Mouse (Mus musculus) ZHBTc4 (cell line): ENCODE data around the gene Zcchc4.

ENCODE experiments used
- DNase-seq: peaks from one replicate; pipeline ENCODE4 v3.0.0-alpha.2; 2011; ENCODE audit warnings: low read depth, low spot score

The Zcchc4 gene

GRCm38 (mm10) chr5:52794109-52794508, 18.9 kb downstream of the Zcchc4 start:
- DNase-seq = no peak

DNA sequence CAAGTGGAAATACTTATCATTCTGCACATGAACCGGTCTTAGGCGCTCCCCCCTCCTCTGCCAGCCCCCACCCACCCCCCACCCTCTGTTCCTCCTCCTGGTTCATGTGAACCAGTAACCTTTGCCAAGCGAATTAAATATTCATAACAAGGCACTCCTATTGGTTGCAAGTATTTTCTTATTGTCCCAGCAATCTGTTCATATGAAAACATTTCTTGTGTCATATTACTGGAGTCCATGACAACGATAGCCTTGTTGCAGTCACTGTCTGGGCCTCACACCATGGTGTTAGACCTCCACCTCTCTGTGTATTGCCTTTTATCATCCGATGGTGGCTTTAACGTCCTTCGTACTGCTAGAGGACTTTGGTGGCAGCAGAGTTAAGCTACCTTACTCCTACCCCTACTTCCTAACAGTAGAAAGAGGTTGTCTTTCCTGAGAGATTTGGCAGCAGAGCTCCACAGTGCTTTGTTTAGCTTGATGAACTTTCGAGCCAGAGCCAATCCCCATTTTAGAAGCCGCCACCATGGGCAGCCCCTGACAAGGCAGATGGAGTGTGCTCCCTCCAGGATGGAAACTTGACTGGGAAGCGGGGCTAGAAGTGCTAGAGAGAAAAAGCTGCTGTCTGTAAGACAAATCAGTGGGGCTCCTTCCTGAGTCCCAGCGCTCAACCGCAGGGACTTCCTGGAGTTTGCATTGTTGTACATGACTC, 24.2 kb downstream of the Zcchc4 start:
- DNase-seq = no peak

DNA sequence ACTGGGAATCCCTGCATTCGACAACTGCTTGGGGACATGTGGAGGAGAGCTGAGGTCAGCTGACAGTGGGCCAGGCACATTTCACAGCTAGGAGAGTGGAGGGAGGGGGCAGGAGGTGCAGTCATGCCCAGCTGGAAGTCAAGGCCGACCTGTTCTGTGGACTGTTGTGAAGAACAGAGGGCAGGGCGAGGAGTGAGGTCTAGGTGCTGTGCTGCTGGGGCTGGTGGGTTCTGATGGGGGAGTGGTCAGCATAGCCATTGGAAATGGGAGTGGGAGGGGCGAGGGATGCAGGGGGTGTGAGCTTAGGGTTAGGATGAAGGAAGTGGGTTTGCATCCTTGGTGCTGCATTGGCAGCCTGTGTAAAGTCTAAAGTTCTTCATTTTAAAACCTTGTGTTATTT, 30.6 kb downstream of the Zcchc4 start:
- peak; percentile 53 for DNase-seq

- DNase-seq = no peak
These were observed 31.1 kb downstream of the Zcchc4 start for GRCm38 (mm10) chr5:52806349-52806748.

- DNase-seq = no peak
These were observed 31.8 kb downstream of the Zcchc4 start for GRCm38 (mm10) chr5:52807030-52807429.

- DNase-seq = no peak
These were observed 35.2 kb downstream of the Zcchc4 start for GRCm38 (mm10) chr5:52810446-52810845.

- no peak for DNase-seq
These were observed 35.8 kb downstream of the Zcchc4 start for GRCm38 (mm10) chr5:52811056-52811455.

GRCm38 (mm10) chr5:52812456-52812855, 37.2 kb downstream of the Zcchc4 start:
- no peak for DNase-seq

GRCm38 (mm10) chr5:52813312-52813711, 38.1 kb downstream of the Zcchc4 start:
- no peak for DNase-seq

DNA sequence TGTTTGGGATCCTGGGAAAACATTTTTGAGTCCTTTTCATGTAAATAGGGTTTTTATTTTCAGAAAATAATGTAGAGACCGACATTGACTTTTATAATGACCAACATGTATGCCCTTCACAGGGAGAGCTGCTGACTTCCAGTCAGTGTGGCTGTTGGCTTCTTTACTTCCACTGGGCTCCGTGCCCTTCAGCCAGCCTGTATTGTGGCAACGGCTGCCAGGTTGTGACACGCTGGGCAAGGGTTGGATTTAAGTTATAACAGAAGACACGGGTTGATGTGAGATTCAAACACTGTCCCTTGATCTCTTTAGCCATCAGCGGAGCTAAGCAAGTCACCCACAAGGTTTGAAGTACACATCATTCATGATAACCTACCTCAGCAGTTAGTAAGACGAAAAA, 43.5 kb downstream of the Zcchc4 start:
- no peak for DNase-seq

DNA sequence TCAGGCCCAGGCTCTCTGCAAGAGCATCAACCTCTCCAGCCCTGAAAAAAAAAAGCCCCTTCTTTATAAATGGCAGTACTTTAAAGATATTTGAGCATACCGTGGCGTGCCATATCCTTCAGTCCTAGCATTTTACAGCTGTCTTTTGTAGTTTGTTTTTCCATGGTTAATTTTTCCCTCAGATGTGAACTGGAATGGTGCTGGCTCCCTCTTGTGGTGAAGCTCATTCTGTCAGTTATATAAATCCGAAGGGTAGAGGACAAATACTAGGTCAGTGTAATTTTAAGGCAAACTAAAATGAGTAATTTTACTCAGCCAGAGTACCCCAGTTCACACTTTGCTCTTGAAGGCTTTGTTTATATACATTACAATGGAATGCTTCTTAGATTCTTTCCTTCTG, 46.5 kb downstream of the Zcchc4 start:
- peak; percentile 58 for DNase-seq

- no peak for DNase-seq
These were observed 52.7 kb downstream of the Zcchc4 start for GRCm38 (mm10) chr5:52827923-52828322.

DNA sequence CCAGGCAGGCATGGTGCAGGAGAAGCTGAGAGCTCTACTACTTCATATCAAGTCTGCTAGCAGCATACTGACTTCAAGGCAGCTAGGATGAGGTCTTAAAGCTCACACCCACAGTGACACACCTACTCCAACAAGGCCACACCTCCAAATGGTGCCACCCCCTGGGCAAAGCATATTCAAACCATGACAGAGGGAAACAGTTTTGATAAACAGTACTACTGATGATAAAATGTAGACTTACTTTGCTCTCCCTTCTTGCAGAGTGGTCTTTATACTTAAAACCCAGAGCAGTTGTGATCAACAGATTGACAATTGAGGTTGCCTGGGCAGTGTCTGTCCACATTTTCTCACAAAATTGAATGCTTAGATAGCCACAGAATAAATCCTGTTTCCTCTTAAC, 57.8 kb downstream of the Zcchc4 start:
- DNase-seq = no peak

GRCm38 (mm10) chr5:52833761-52834274, 58.6 kb downstream of the Zcchc4 start, which contains the start of gene Anapc4:
Gene Anapc4 (plus strand): TSS chr5:52834012.
- DNase-seq = peak; percentile 99

- no peak for DNase-seq
These were observed 59.2 kb downstream of the Zcchc4 start for GRCm38 (mm10) chr5:52834386-52834785.

GRCm38 (mm10) chr5:52844319-52844718, 69.1 kb downstream of the Zcchc4 start:
- DNase-seq = peak; percentile 11

DNA sequence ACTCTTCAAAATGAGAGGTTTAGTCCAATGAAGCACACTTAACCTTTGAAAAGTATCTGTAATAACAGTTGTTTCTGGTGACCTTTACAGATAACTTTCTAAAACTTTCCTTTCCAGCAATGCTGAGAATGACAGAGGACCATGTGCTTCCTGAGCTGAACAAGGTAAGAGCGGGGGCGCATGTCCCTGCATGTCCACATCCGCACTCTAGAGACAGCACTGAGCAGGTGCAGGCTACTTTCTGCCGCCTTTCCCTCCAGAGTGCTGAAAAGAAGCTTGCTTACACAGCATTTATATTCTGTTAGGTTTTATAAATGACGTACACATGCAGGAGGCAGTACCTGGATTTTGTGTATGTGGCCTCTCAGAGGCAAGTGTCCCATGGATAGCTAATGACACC, 80.5 kb downstream of the Zcchc4 start:
- peak; percentile 81 for DNase-seq

GRCm38 (mm10) chr5:52864446-52864845, 89.2 kb downstream of the Zcchc4 start:
- no peak for DNase-seq

- DNase-seq = no peak
These were observed 90.6 kb downstream of the Zcchc4 start for GRCm38 (mm10) chr5:52865825-52866224.

DNA sequence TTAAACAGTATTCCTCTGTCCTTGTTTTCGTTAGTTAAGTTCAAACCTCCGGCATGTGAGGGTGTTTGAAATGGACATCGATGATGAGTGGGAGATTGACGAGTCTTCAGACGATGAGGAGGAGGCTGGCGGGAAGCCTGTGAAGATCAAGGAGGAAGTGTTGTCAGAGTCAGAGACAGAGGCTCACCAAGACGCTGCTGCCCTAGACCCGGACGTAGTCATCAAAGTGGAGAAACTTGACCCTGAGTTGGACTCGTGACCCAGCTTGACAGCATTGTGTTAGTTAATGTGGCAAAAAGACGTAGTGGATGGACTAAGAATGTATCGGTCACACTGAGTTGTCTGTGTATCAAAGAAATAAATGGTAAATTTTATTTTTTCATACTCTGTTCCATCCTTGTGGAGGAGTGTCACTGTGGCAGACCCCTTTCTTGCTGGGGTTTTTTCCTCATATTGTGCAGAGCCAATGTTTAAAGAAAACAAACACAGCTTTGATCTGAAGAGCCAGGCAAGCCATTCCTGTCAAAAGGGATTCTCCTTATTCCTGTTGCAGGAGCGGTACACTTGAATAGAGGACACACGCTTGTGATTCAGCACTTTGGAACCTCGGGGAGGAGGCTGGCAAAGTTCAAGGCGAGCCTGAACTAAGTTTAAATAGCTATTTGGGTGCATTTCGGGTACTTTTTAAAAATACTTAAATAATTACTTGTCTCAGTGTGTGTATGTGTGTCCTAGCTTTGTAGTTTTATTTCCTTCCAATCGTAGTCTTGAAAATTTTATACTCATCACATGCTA, 91.3 kb downstream of the Zcchc4 start:
- no peak for DNase-seq

DNA sequence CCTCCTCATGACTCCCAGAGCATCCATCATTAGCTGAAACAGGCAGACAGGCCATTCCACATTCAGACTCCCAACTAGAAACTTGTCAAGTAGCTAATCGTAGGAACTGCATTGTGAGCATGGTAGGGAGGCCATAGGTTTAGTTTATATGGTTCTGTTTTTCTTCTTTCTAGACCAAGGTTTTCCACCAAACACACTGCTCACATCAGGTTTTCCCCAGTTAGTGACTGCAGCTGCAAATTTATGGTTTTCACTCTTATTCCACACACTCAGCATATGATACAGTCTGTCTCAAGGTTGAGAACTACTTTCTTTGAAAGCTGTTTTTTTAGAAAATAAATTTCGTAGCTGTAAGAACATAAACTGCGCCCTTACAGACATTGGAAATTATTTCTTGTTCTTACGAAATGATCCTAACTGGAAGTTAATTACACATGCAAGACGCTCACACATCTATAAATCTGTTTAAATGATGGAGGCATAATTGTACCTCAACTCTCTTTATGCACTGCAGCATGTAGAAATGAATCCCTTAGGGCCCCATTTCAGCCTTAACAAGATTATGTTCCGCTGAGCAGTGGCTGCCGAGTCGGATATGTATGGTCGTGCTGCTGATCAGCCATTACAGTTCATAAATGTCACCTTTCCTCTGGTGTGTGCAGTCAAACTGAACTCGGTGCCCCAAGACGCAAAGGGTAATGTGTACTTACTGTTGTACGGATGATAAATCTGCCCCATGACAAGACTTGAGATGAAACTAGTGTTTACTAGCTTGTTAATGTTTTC, 93.9 kb downstream of the Zcchc4 start:
- DNase-seq = no peak

DNA sequence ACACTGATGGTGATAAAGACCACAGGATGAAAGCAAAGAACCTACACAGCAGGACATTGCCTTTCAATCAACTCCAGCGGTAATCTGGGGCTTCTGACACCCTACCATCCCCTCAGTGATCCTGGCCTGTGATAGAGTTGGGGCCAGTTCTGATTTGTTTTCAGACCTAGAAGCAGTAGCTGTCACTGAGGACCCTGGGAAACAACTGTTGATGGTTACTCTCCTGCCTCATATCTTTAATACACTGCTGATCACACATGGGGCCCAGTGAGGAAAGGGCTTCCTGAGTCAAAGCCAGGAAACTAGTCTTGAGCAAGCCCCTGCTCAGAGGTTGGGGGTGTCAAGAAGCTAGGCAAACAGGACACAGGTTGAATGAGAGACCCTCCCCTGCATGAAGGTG, 96.3 kb downstream of the Zcchc4 start:
- DNase-seq = no peak
